Mouse (Mus musculus): Measurements from ENCODE around the gene Elp4. TPM values are rescaled to one million over a fixed set of nuclear protein-coding genes. Genes with fewer than 3 reads are reported as not detected.

Elp4 gene
- polyA plus RNA-seq, 1 experiment from 2014 or later = 39.1 TPM

DNA sequence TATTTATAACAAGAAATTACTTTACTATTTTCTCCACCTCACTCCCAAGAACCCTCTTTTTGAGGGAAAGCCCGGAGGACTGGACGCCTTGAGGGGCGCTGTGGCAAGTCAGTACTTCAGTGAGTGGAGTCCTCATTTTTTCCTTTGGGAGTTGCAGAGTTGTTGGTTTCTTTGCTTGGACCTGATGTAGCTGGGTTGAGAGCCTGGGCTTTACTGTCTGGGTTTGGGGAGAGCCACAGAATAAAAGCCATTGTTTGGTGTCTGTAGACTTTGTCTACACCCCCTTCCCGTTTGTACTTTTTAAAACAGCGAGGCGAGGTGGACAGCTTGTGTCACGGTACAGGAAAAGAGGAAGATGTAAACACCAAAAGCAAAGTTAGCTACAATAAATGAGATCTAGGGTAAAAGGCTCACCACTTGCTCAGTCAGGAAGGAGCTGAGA lies 225.5 kb downstream of the Elp4 start:
- H3K27ac ChIP-seq (ENCODE audit: low read depth) = no peak overlapping the region
- H3K4me1 ChIP-seq (ENCODE audit: insufficient read depth) = 0 out of 2 replicates have a peak, but pooled peaks cover 4% of the 10 kb centered on the region
- no peak for TF ChIP-seq CTCF (IDR thresholded peaks at IDR 0.05; ENCODE audit: low read depth)
- no peak overlapping the region for H3K4me3 ChIP-seq (ENCODE audit: low read depth, low read length)
- DNase-seq (no peak), ATAC-seq (ENCODE audit: insufficient read depth) (no peak)
- no peak overlapping the region for H3K9ac ChIP-seq
- 2% methylated on average over 7 of the region's 7 CpGs for WGBS
- no peaks in the 10 kb centered on the region for H3K36me3 ChIP-seq (ENCODE audit: insufficient read depth)
- H3K27me3 ChIP-seq (ENCODE audit: insufficient read depth, low read length) = peaks cover 98% of the 10 kb centered on the region
- no peak overlapping the region for H3K4me2 ChIP-seq
- H3K9me3 ChIP-seq (ENCODE audit: low read depth, low read length) = no peaks in the 10 kb centered on the region

GRCm38 (mm10) chr2:105678306-105678705 lies 226.1 kb downstream of the Elp4 start:
- no peak for TF ChIP-seq CTCF (IDR thresholded peaks at IDR 0.05; ENCODE audit: low read depth)
- Histone ChIP-seq H3K9ac (no peak overlapping the region), H3K9me3 (ENCODE audit: low read depth, low read length) (no peaks in the 10 kb centered on the region), H3K4me3 (ENCODE audit: low read depth, low read length) (no peak overlapping the region), H3K27ac (ENCODE audit: low read depth) (no peak overlapping the region), H3K36me3 (ENCODE audit: insufficient read depth) (no peaks in the 10 kb centered on the region), H3K27me3 (ENCODE audit: insufficient read depth, low read length) (peaks cover 99% of the 10 kb centered on the region), H3K4me1 (ENCODE audit: insufficient read depth) (0 out of 2 replicates have a peak, but pooled peaks cover 4% of the 10 kb centered on the region), H3K4me2 (no peak overlapping the region)
- DNase-seq (no peak), ATAC-seq (ENCODE audit: insufficient read depth) (no peak)
- WGBS = 12% methylated on average over 4 of the region's 4 CpGs

- no peak for TF ChIP-seq CTCF (IDR thresholded peaks at IDR 0.05; ENCODE audit: low read depth)
- no peak for DNase-seq
- Histone ChIP-seq H3K9ac (no peak overlapping the region), H3K9me3 (ENCODE audit: low read depth, low read length) (no peaks in the 10 kb centered on the region), H3K27ac (ENCODE audit: low read depth) (no peak overlapping the region), H3K4me3 (ENCODE audit: low read depth, low read length) (no peak overlapping the region), H3K4me1 (ENCODE audit: insufficient read depth) (0 out of 2 replicates have a peak, but pooled peaks cover 4% of the 10 kb centered on the region), H3K4me2 (no peak overlapping the region), H3K27me3 (ENCODE audit: insufficient read depth, low read length) (peaks cover 99% of the 10 kb centered on the region), H3K36me3 (ENCODE audit: insufficient read depth) (no peaks in the 10 kb centered on the region)
- ATAC-seq (ENCODE audit: insufficient read depth) = no peak
- 1% methylated on average over 11 of the region's 11 CpGs for WGBS
These were observed 226.8 kb downstream of the Elp4 start for GRCm38 (mm10) chr2:105677434-105678105.

- no peak for ATAC-seq (ENCODE audit: insufficient read depth)
- no peak overlapping the region for H3K4me2 ChIP-seq
These were observed 227.4 kb downstream of the Elp4 start for GRCm38 (mm10) chr2:105676909-105677433.

DNA sequence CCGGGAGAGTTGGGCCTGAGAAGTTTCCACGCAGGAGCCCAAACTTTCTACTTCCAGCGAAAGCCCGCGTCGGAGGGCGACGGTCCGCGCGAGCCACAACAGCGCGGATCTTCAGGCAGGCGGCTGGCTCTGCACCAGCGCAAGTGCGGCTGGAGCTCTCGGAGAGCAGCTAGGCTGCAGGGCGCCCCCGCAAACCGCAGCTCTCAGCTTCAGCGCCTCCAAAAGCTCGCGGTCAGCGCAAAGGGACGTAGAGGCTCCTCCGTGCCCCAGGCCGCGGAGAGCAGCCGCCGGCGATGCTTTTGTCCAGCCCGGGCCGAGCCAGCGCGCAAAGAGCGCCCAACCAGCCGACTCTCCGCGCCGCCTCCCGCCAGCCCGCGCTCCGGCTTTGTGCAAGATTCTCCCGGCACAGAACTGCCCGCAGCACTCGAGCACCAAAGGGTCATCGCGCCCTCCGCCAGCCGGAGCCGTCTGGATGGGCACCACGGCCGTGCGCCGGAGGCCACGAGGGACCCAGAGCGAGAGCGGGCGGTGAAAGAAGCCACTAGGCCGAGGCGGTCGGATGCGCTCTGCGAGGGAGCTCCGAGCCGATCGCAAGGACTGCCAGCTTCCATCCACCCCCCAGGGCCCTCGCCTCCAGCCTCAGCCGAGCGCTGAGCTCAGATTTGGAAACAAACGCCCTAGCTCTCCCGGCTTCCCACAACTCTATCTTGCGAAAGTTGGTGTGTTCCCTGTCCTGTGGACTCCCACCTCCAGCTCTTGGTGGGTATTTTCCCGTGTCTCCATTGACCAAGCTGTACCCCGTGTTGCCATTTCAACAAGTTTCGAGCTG lies 228.1 kb downstream of the Elp4 start:
- Histone ChIP-seq H3K9me3 (ENCODE audit: low read depth, low read length) (no peaks in the 10 kb centered on the region), H3K36me3 (ENCODE audit: insufficient read depth) (no peaks in the 10 kb centered on the region), H3K4me3 (ENCODE audit: low read depth, low read length) (peak overlapping the region; percentile 28), H3K27me3 (ENCODE audit: insufficient read depth, low read length) (peaks cover 99% of the 10 kb centered on the region), H3K4me1 (ENCODE audit: insufficient read depth) (0 out of 2 replicates have a peak, but pooled peaks cover 4% of the 10 kb centered on the region), H3K9ac (no peak overlapping the region), H3K4me2 (peak overlapping the region; percentile 56), H3K27ac (ENCODE audit: low read depth) (no peak overlapping the region)
- WGBS = under 1% methylated on average over 77 of the region's 77 CpGs
- ATAC-seq (ENCODE audit: insufficient read depth) (peak; percentile 33; the same call in 1 of the 2 replicates), DNase-seq (peak; percentile 71)
- no peak for TF ChIP-seq CTCF (IDR thresholded peaks at IDR 0.05; ENCODE audit: low read depth)

More at GRCm38 (mm10) chr2:105676909-105677433, 227.4 kb downstream of the Elp4 start:
- H3K4me3 ChIP-seq (ENCODE audit: low read depth, low read length) = no peak overlapping the region
- WGBS = under 1% methylated on average over 11 of the region's 11 CpGs
- H3K36me3 ChIP-seq (ENCODE audit: insufficient read depth) = no peaks in the 10 kb centered on the region
- no peak for TF ChIP-seq CTCF (IDR thresholded peaks at IDR 0.05; ENCODE audit: low read depth)
- no peaks in the 10 kb centered on the region for H3K9me3 ChIP-seq (ENCODE audit: low read depth, low read length)
- peaks cover 99% of the 10 kb centered on the region for H3K27me3 ChIP-seq (ENCODE audit: insufficient read depth, low read length)
- no peak overlapping the region for H3K9ac ChIP-seq
- H3K27ac ChIP-seq (ENCODE audit: low read depth) = no peak overlapping the region
- H3K4me1 ChIP-seq (ENCODE audit: insufficient read depth) = 0 out of 2 replicates have a peak, but pooled peaks cover 4% of the 10 kb centered on the region
- DNase-seq = no peak

GRCm38 (mm10) chr2:105675730-105676079 lies 228.7 kb downstream of the Elp4 start:
- no peaks in the 10 kb centered on the region for H3K36me3 ChIP-seq (ENCODE audit: insufficient read depth)
- peak overlapping the region; percentile 28 for H3K4me3 ChIP-seq (ENCODE audit: low read depth, low read length)
- DNase-seq (no peak), ATAC-seq (ENCODE audit: insufficient read depth) (no peak)
- H3K4me2 ChIP-seq = peak overlapping the region; percentile 56
- H3K9me3 ChIP-seq (ENCODE audit: low read depth, low read length) = no peaks in the 10 kb centered on the region
- TF ChIP-seq CTCF (IDR thresholded peaks at IDR 0.05; ENCODE audit: low read depth) = no peak
- H3K4me1 ChIP-seq (ENCODE audit: insufficient read depth) = 0 out of 2 replicates have a peak, but pooled peaks cover 4% of the 10 kb centered on the region
- no peak overlapping the region for H3K9ac ChIP-seq
- WGBS = under 1% methylated on average over 11 of the region's 11 CpGs
- no peak overlapping the region for H3K27ac ChIP-seq (ENCODE audit: low read depth)
- H3K27me3 ChIP-seq (ENCODE audit: insufficient read depth, low read length) = peaks cover 99% of the 10 kb centered on the region

Measured in lung, embryonic 14.5 days (tissue).